Mouse (Mus musculus): ENCODE results near the gene Ndufa6. TPM values are rescaled to one million over a fixed set of nuclear protein-coding genes. Genes with fewer than 3 reads are reported as not detected.
A peak's percentile ranks its signal among the peaks of the same experiment; 100 is the strongest.

Gene Ndufa6
- polyA plus RNA-seq, 1 experiment from 2014 or later, result 340 TPM

DNA sequence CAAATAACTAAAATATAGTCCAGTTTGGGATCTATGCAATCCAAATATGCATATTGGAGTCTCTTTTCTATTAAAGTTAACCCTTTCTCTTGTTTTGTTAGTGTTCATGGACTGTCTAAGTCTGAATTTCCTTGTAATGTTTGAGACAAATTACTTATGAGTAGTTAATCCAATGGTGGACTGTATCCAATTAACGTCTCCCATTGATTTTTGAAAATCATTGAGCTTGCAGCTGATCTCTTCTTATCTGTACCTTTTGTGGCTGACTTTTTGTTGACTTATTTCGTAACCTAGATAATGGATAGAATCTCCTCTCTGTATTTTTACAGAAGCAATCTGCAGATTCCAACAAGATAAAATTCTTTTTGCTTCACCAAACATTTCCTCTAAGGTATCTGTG is 28.3 kb upstream of the Ndufa6 start:
- Histone ChIP-seq H3K36me3 (ENCODE audit: control insufficient read depth, insufficient read depth, low read length) (no peaks in the 10 kb centered on the region), H3K4me1 (replicated peaks; ENCODE audit: control insufficient read depth, insufficient read depth, low read length) (peaks cover 21% of the 10 kb centered on the region), H3K4me3 (ENCODE audit: low read length) (no peak overlapping the region), H3K4me2 (ENCODE audit: low read depth, low read length) (no peak overlapping the region), H3K27me3 (ENCODE audit: control insufficient read depth, insufficient read depth, low read depth, low read length) (no peaks in the 10 kb centered on the region), H3K27ac (ENCODE audit: low read length) (no peak overlapping the region), H3K9ac (ENCODE audit: low read length) (no peak overlapping the region), H3K9me3 (ENCODE audit: control insufficient read depth, low read length) (no peaks in the 10 kb centered on the region)
- no peak for ATAC-seq (ENCODE audit: low read depth)
- 80% methylated on average over 2 of the region's 2 CpGs for WGBS

DNA sequence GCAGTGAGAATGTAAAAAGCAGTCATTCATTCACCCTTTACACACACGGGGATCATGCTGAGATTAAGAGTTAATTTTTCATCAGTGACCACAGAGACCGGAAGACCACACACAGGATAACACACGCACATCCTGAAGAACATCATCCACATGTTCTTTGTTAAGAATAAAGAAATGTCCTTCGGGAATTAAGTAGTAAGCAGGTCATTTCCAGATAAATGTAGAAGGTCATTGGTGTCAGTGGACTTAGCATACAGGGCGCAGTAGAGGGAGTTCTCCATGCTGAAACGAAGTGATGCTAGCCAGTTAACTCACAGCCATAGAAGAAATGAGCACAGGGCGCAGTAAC is 26.6 kb upstream of the Ndufa6 start:
- H3K27ac ChIP-seq (ENCODE audit: low read length), result no peak overlapping the region
- ATAC-seq (ENCODE audit: low read depth), result no peak
- H3K4me2 ChIP-seq (ENCODE audit: low read depth, low read length), result peak overlapping the region; percentile 78
- H3K9me3 ChIP-seq (ENCODE audit: control insufficient read depth, low read length), result no peaks in the 10 kb centered on the region
- peak overlapping the region; percentile 35 for H3K4me3 ChIP-seq (ENCODE audit: low read length)
- 33% methylated on average over 7 of the region's 7 CpGs for WGBS
- H3K27me3 ChIP-seq (ENCODE audit: control insufficient read depth, insufficient read depth, low read depth, low read length), result no peaks in the 10 kb centered on the region
- peaks cover 30% of the 10 kb centered on the region for H3K4me1 ChIP-seq (replicated peaks; ENCODE audit: control insufficient read depth, insufficient read depth, low read length)
- no peaks in the 10 kb centered on the region for H3K36me3 ChIP-seq (ENCODE audit: control insufficient read depth, insufficient read depth, low read length)
- H3K9ac ChIP-seq (ENCODE audit: low read length), result peak overlapping the region; percentile 43; the same call in 1 of the 2 replicates

DNA sequence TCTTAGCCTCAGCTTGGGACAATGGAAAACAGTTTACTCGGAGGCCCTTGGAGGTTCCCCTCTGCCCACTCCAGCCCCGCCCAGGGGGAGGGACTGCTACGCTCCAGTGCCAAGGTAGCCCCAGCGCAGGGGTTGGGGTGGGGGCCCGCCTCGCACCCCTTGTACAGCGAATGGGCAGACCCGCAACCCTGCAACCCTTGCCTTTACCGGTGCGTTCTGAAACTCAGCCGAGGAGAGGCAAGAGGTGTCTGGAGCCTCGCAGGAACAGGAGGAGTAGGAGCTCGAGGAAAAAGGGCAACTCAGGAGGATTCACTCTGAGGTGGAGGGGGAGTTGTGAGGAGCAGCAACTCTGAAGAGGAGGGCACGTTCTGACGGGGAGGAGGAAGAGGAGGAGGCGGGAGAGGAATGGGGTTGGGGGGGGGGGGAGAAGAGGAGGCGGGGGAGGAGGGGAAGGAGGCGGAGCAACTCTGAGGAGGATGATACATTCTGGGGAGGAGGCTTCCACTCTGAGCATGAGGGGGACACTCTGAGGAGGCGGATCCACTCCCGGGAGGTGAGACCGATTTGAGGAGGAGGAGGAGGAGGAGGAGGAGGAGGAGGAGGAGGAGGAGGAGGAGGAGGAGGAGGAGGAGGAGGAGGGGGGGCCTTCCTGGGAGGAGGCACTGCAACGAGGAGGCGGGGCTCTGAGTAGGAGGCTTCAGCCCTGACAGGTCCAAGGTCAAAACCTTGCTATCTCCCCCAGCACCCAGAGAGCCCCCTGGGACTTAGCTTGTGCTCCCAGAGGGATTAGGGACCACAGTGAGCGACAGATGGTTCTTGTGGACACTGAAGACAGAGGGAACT is 26.0 kb upstream of the Ndufa6 start, which contains the start of gene Cyp2d22:
Gene Cyp2d22 (minus strand): TSS at position 390 of the 843 bp plus-strand sequence.
- 2% methylated on average over 16 of the region's 24 CpGs for WGBS

DNA sequence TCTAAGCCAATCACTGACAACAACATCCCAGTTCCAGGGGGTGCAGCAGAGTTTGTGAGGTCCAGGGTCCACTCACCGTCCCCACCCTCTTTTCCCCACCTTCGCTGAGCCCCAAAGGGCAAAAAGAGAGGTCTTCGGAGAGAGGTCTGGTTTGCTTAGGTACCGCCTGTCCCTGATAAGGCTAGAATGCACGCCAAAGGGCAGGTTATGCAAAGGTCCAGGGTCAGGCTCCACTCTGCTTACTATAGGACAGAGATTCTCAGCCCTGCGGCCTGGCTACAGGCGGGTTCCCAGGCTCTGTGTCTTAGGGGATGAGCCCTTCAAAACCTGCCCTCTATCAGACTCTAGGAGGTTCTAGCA is 25.4 kb upstream of the Ndufa6 start:
- H3K36me3 ChIP-seq (ENCODE audit: control insufficient read depth, insufficient read depth, low read length), result no peaks in the 10 kb centered on the region
- peak overlapping the region; percentile 75 for H3K9ac ChIP-seq (ENCODE audit: low read length)
- 22% methylated on average over 7 of the region's 7 CpGs for WGBS
- H3K27me3 ChIP-seq (ENCODE audit: control insufficient read depth, insufficient read depth, low read depth, low read length), result no peaks in the 10 kb centered on the region
- H3K4me3 ChIP-seq (ENCODE audit: low read length), result peak overlapping the region; percentile 61
- peak overlapping the region; percentile 78 for H3K27ac ChIP-seq (ENCODE audit: low read length)
- H3K4me2 ChIP-seq (ENCODE audit: low read depth, low read length), result peak overlapping the region; percentile 78
- H3K9me3 ChIP-seq (ENCODE audit: control insufficient read depth, low read length), result no peaks in the 10 kb centered on the region
- peaks cover 30% of the 10 kb centered on the region for H3K4me1 ChIP-seq (replicated peaks; ENCODE audit: control insufficient read depth, insufficient read depth, low read length)
- ATAC-seq (ENCODE audit: low read depth), result no peak; the same call in 1 of the 2 replicates

More for the DNA sequence above, 26.0 kb upstream of the Ndufa6 start, which contains the start of gene Cyp2d22:
- Histone ChIP-seq H3K27me3 (ENCODE audit: control insufficient read depth, insufficient read depth, low read depth, low read length) (no peaks in the 10 kb centered on the region), H3K4me1 (replicated peaks; ENCODE audit: control insufficient read depth, insufficient read depth, low read length) (peaks cover 30% of the 10 kb centered on the region), H3K9ac (ENCODE audit: low read length) (peak within 1 kb of the TSS; percentile 75), H3K4me3 (ENCODE audit: low read length) (peak within 1 kb of the TSS; percentile 61), H3K4me2 (ENCODE audit: low read depth, low read length) (peak within 1 kb of the TSS; percentile 78), H3K36me3 (ENCODE audit: control insufficient read depth, insufficient read depth, low read length) (no peaks in the 10 kb centered on the region), H3K9me3 (ENCODE audit: control insufficient read depth, low read length) (no peaks in the 10 kb centered on the region), H3K27ac (ENCODE audit: low read length) (peak within 1 kb of the TSS; percentile 78)
- ATAC-seq (ENCODE audit: low read depth), result peak; percentile 62

DNA sequence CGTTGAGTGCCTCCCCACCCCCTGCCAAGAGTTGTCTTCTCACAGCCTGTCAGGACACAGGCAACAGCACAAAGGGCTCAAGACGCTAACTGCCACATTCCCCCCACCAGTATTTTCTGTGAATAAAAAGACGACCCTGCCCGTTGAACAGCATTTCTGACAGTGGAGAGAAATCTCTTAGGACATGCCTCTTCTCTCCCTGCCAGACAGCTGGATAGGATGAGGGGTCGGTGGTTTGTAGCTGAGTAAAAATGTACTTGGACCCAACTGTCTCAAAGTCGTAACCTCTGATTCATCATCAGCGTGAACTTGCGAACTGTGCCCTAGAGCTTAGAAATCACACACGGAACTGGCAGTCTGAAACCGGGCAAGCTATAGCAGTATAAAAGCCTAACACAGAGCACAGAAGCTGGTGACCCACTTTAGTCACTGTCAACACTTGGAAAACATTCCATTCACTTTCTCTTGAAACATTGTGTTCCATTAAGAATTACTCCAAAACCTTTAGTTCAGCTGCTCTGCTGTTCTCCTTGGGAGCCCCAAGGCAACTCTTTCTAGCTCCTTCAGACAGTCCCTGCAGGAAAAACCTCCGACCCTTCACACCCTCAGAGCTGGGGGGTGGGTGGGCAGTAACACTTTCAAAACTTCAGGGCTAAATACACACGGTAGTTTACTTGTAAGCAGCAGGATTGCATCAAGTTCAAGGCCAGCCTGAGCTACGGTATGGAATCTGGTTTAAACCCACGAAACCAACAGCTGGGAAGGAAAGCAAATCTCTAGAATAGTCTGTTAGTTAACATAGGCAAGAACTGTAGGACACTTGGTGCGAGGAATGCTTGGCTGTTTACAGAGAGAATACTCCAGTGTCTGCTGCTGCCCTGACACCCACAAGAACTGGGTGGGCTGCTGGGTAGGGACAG is 24.4 kb upstream of the Ndufa6 start:
- Histone ChIP-seq H3K4me1 (replicated peaks; ENCODE audit: control insufficient read depth, insufficient read depth, low read length) (peaks cover 30% of the 10 kb centered on the region), H3K36me3 (ENCODE audit: control insufficient read depth, insufficient read depth, low read length) (no peaks in the 10 kb centered on the region), H3K9me3 (ENCODE audit: control insufficient read depth, low read length) (no peaks in the 10 kb centered on the region), H3K9ac (ENCODE audit: low read length) (peak overlapping the region; percentile 35; the same call in 1 of the 2 replicates), H3K4me2 (ENCODE audit: low read depth, low read length) (peak overlapping the region; percentile 78), H3K27ac (ENCODE audit: low read length) (peak overlapping the region; percentile 78), H3K27me3 (ENCODE audit: control insufficient read depth, insufficient read depth, low read depth, low read length) (no peaks in the 10 kb centered on the region), H3K4me3 (ENCODE audit: low read length) (no peak overlapping the region)
- no peak for ATAC-seq (ENCODE audit: low read depth)
- WGBS, result 32% methylated on average over 15 of the region's 15 CpGs

DNA sequence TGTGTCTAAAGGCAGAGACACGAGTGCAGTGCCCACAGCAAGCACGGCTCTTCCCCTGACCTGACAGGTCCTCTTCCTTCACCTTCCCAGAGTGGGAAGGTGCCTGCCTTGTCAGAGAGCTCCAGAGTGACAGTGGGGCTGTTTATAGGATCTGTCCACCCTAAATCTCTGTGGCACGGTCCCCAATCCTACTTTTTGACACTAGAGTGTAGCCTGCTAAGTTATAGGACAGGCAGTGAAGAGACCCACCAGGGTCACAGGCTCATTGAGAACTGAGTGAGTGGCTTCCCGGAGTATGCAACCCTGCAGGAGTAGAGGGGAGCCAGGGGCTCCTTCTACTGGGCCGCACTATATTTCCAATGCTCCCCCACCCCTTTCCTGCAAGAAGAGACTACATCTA is 23.6 kb upstream of the Ndufa6 start:
- 51% methylated on average over 5 of the region's 5 CpGs for WGBS
- H3K4me3 ChIP-seq (ENCODE audit: low read length), result no peak overlapping the region
- no peaks in the 10 kb centered on the region for H3K9me3 ChIP-seq (ENCODE audit: control insufficient read depth, low read length)
- H3K4me2 ChIP-seq (ENCODE audit: low read depth, low read length), result no peak overlapping the region
- no peak overlapping the region for H3K9ac ChIP-seq (ENCODE audit: low read length)
- H3K27ac ChIP-seq (ENCODE audit: low read length), result peak overlapping the region; percentile 78; the same call in 1 of the 2 replicates
- peaks cover 30% of the 10 kb centered on the region for H3K4me1 ChIP-seq (replicated peaks; ENCODE audit: control insufficient read depth, insufficient read depth, low read length)
- H3K27me3 ChIP-seq (ENCODE audit: control insufficient read depth, insufficient read depth, low read depth, low read length), result no peaks in the 10 kb centered on the region
- ATAC-seq (ENCODE audit: low read depth), result no peak
- no peaks in the 10 kb centered on the region for H3K36me3 ChIP-seq (ENCODE audit: control insufficient read depth, insufficient read depth, low read length)

DNA sequence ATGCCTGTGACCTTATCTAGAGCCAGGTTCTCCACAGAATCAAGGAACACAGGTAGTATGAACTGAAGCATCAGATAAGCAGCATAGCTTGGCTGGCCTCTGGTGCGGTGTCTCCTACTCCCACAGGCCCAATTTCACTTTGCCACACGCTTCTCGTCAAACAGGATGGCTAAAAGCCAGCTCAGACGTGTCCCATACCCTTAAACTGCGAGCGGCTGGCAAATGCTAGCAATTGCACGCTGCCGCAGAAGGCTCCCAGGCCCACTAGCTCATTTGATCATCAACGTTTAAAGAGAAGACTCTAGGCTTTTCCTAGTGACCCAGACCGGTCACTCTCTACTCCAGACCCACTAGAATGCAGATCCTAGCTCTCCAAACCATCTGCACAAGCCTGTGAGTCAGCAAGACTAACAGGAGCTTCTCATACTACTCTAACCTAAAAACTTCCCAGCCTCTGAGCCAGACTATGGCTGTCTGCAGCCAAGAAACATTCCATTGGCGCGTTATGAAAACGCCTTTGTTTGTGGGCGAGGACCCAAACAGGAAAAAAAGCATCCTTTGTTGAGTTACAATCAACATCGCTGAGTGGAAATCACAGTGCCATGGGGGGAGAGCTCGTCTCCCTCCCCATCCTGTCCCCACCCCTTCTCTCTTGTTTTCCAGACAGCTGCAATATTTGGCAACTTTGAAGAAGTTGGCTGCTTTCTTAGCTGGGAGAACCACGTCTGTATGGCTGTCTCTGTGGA is 22.4 kb upstream of the Ndufa6 start:
- ATAC-seq (ENCODE audit: low read depth), result peak; percentile 50; the same call in 1 of the 2 replicates
- no peaks in the 10 kb centered on the region for H3K27me3 ChIP-seq (ENCODE audit: control insufficient read depth, insufficient read depth, low read depth, low read length)
- peak overlapping the region; percentile 80 for H3K27ac ChIP-seq (ENCODE audit: low read length)
- peaks cover 30% of the 10 kb centered on the region for H3K4me1 ChIP-seq (replicated peaks; ENCODE audit: control insufficient read depth, insufficient read depth, low read length)
- 39% methylated on average over 17 of the region's 17 CpGs for WGBS
- no peaks in the 10 kb centered on the region for H3K9me3 ChIP-seq (ENCODE audit: control insufficient read depth, low read length)
- peak overlapping the region; percentile 14; the same call in 1 of the 2 replicates for H3K4me2 ChIP-seq (ENCODE audit: low read depth, low read length)
- H3K36me3 ChIP-seq (ENCODE audit: control insufficient read depth, insufficient read depth, low read length), result no peaks in the 10 kb centered on the region
- no peak overlapping the region for H3K9ac ChIP-seq (ENCODE audit: low read length)
- H3K4me3 ChIP-seq (ENCODE audit: low read length), result no peak overlapping the region

DNA sequence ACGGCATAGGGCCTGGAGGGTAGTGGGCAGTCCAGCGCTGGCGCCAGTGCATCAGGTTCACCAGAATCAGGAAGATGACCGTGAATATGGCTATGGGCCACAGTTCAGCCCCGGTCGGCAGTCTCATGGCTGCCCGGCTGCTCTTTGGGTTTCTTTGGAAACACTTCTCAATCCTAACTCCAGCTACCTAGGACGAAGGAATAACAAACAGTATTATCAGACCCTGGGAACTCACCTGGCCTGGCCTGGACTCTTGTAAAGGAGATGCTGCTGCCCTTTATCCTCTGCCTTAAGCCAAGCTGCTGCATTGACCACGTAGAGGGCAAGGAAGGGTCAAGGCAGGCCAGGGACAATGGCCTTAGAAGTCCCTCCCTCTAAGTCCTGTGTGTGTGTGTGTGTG is 21.7 kb upstream of the Ndufa6 start:
- no peak for ATAC-seq (ENCODE audit: low read depth)
- Histone ChIP-seq H3K4me2 (ENCODE audit: low read depth, low read length) (no peak overlapping the region), H3K9me3 (ENCODE audit: control insufficient read depth, low read length) (no peaks in the 10 kb centered on the region), H3K9ac (ENCODE audit: low read length) (no peak overlapping the region), H3K4me3 (ENCODE audit: low read length) (no peak overlapping the region), H3K36me3 (ENCODE audit: control insufficient read depth, insufficient read depth, low read length) (no peaks in the 10 kb centered on the region), H3K27me3 (ENCODE audit: control insufficient read depth, insufficient read depth, low read depth, low read length) (no peaks in the 10 kb centered on the region), H3K4me1 (replicated peaks; ENCODE audit: control insufficient read depth, insufficient read depth, low read length) (peaks cover 28% of the 10 kb centered on the region), H3K27ac (ENCODE audit: low read length) (peak overlapping the region; percentile 80; the same call in 1 of the 2 replicates)
- 83% methylated on average over 9 of the region's 9 CpGs for WGBS

Data from lung, embryonic 16.5 days (tissue).